ENCODE assay signal across 17 mouse cellular contexts in genomic region chr9:15721226-15721833, GRCm38 (mm10). TPM values are rescaled to one million over a fixed set of nuclear protein-coding genes. Genes with fewer than 3 reads are reported as not detected.
DNase-seq lines count a peak whose midpoint lies in the region; ATAC-seq lines count a peak whose summit lies in the region.
"Had no signal": no experiment of that assay in that cellular context is flagged by ENCODE, and none has a peak within 500 bp of the region (broad histone marks: within the 10 kb centered on the region; RNA-seq: fewer than 3 reads in every experiment).

No protein-coding gene starts in this region.

- no peaks in the 10 kb centered on the region for H3K27me3 ChIP-seq in limb, embryonic 11.5 days (ENCODE audit: control insufficient read depth, insufficient read depth, low read length)
- H3K27me3 ChIP-seq in limb, embryonic 10.5 days (ENCODE audit: low read depth, poor library complexity, severe bottlenecking), result no peaks in the 10 kb centered on the region
- no peaks in the 10 kb centered on the region for H3K27me3 ChIP-seq in forebrain, embryonic 14.5 days (replicated peaks; ENCODE audit: control insufficient read depth, insufficient read depth, low read length)
- no peaks in the 10 kb centered on the region for H3K27me3 ChIP-seq in midbrain, embryonic 13.5 days
- H3K27me3 ChIP-seq in kidney, embryonic 16.5 days (ENCODE audit: insufficient read depth, low read length), result no peaks in the 10 kb centered on the region
- H3K27me3 ChIP-seq: heart, embryonic 12.5 days; liver, embryonic 13.5 days; stomach, embryonic 15.5 days had no signal

- DNase-seq in limb, embryonic 11.5 days (ENCODE audit: low spot score), result peak; percentile 9
- DNase-seq in limb, embryonic 10.5 days (ENCODE audit: low spot score), result no peak
- peak; percentile 26 for DNase-seq in adipocyte (ENCODE audit: low spot score)
- peak; percentile 79 for DNase-seq in forebrain, embryonic 14.5 days (ENCODE audit: low spot score)
- DNase-seq in cerebellum, adult 11 months, result no peak
- DNase-seq: cerebellum, adult 18-20 months; gastrocnemius, postnatal 10 days; kidney, adult 9 months; liver, embryonic 13.5 days had no signal

- H3K9ac ChIP-seq in limb, embryonic 11.5 days (ENCODE audit: low read length), result no peak overlapping the region
- H3K9ac ChIP-seq in forebrain, embryonic 14.5 days (ENCODE audit: low read length), result no peak overlapping the region
- no peak overlapping the region for H3K9ac ChIP-seq in midbrain, embryonic 13.5 days (replicated peaks)
- no peak overlapping the region for H3K9ac ChIP-seq in kidney, embryonic 16.5 days (replicated peaks; ENCODE audit: low read length)
- H3K9ac ChIP-seq: heart, embryonic 12.5 days; liver, embryonic 13.5 days; stomach, embryonic 15.5 days had no signal

- no peaks in the 10 kb centered on the region for H3K4me1 ChIP-seq in limb, embryonic 11.5 days (ENCODE audit: control insufficient read depth, insufficient read depth, low read length)
- H3K4me1 ChIP-seq in limb, embryonic 10.5 days, result no peaks in the 10 kb centered on the region
- H3K4me1 ChIP-seq in forebrain, embryonic 14.5 days (ENCODE audit: control insufficient read depth, insufficient read depth, low read length), result peaks cover 12% of the 10 kb centered on the region
- H3K4me1 ChIP-seq in midbrain, embryonic 13.5 days (replicated peaks), result peaks cover 16% of the 10 kb centered on the region
- H3K4me1 ChIP-seq in kidney, embryonic 16.5 days (ENCODE audit: insufficient read depth, low read length), result peaks cover 12% of the 10 kb centered on the region; the same call in 1 of the 2 replicates
- H3K4me1 ChIP-seq: heart, embryonic 12.5 days; liver, embryonic 13.5 days; stomach, embryonic 15.5 days had no signal

- H3K4me3 ChIP-seq in limb, embryonic 11.5 days (ENCODE audit: low read depth, low read length), result no peak overlapping the region
- no peak overlapping the region for H3K4me3 ChIP-seq in limb, embryonic 10.5 days
- H3K4me3 ChIP-seq in forebrain, embryonic 14.5 days (ENCODE audit: low read depth, low read length), result no peak overlapping the region
- no peak overlapping the region for H3K4me3 ChIP-seq in midbrain, embryonic 13.5 days (replicated peaks)
- H3K4me3 ChIP-seq in kidney, embryonic 16.5 days (ENCODE audit: low read length), result no peak overlapping the region
- H3K4me3 ChIP-seq: heart, embryonic 12.5 days; liver, embryonic 13.5 days; myocyte; stomach, embryonic 15.5 days had no signal

- no peak overlapping the region for H3K4me2 ChIP-seq in limb, embryonic 11.5 days (ENCODE audit: low read depth, severe bottlenecking)
- H3K4me2 ChIP-seq in forebrain, embryonic 14.5 days (ENCODE audit: low read length), result peak overlapping the region; percentile 4; the same call in 1 of the 2 replicates
- no peak overlapping the region for H3K4me2 ChIP-seq in midbrain, embryonic 13.5 days (replicated peaks)
- no peak overlapping the region for H3K4me2 ChIP-seq in kidney, embryonic 16.5 days (replicated peaks; ENCODE audit: low read depth, low read length)
- H3K4me2 ChIP-seq: heart, embryonic 12.5 days; liver, embryonic 13.5 days; stomach, embryonic 15.5 days had no signal

- ATAC-seq in limb, embryonic 11.5 days (ENCODE audit: insufficient number of reproducible peaks, low FRiP score, low TSS enrichment, low read depth), result no peak
- ATAC-seq in forebrain, embryonic 14.5 days, result peak; percentile 94
- peak; percentile 88 for ATAC-seq in midbrain, embryonic 13.5 days
- no peak; the same call in 1 of the 2 replicates for ATAC-seq in kidney, embryonic 16.5 days (ENCODE audit: low FRiP score, low TSS enrichment)
- no peak for ATAC-seq in erythroblast, adult 5-6 weeks (replicated peaks; ENCODE audit: low FRiP score, poor library complexity, severe bottlenecking)

- H3K36me3 ChIP-seq in limb, embryonic 11.5 days (ENCODE audit: control insufficient read depth, insufficient read depth, low read length), result no peaks in the 10 kb centered on the region; the same call in 1 of the 2 replicates
- H3K36me3 ChIP-seq in limb, embryonic 10.5 days, result peaks cover 52% of the 10 kb centered on the region
- H3K36me3 ChIP-seq in forebrain, embryonic 14.5 days (ENCODE audit: control insufficient read depth, insufficient read depth, low read length), result peaks cover 41% of the 10 kb centered on the region
- H3K36me3 ChIP-seq in midbrain, embryonic 13.5 days, result peaks cover 46% of the 10 kb centered on the region
- H3K36me3 ChIP-seq in kidney, embryonic 16.5 days (ENCODE audit: insufficient read depth, low read length), result peaks cover 9% of the 10 kb centered on the region; the same call in 1 of the 2 replicates
- H3K36me3 ChIP-seq: G1E; liver, embryonic 13.5 days had no signal

- WGBS in limb, embryonic 11.5 days, result 85% methylated on average over 6 of the region's 6 CpGs
- WGBS in limb, embryonic 10.5 days, result 87% methylated on average over 6 of the region's 6 CpGs
- 11% methylated on average over 6 of the region's 6 CpGs for WGBS in forebrain, embryonic 14.5 days
- 49% methylated on average over 6 of the region's 6 CpGs for WGBS in midbrain, embryonic 13.5 days
- 66% methylated on average over 6 of the region's 6 CpGs for WGBS in kidney, embryonic 16.5 days

- H3K9me3 ChIP-seq in limb, embryonic 11.5 days (ENCODE audit: control insufficient read depth, low read length), result no peaks in the 10 kb centered on the region
- no peaks in the 10 kb centered on the region for H3K9me3 ChIP-seq in limb, embryonic 10.5 days (replicated peaks)
- H3K9me3 ChIP-seq in forebrain, embryonic 14.5 days (replicated peaks; ENCODE audit: control insufficient read depth, low read length), result no peaks in the 10 kb centered on the region
- no peaks in the 10 kb centered on the region for H3K9me3 ChIP-seq in midbrain, embryonic 13.5 days
- H3K9me3 ChIP-seq in kidney, embryonic 16.5 days (ENCODE audit: low read length), result no peaks in the 10 kb centered on the region
- H3K9me3 ChIP-seq: G1E; heart, embryonic 12.5 days; liver, embryonic 13.5 days; stomach, embryonic 15.5 days had no signal

- H3K27ac ChIP-seq in limb, embryonic 11.5 days (replicated peaks; ENCODE audit: low read depth, low read length), result no peak overlapping the region
- H3K27ac ChIP-seq in limb, embryonic 10.5 days, result no peak overlapping the region
- H3K27ac ChIP-seq in forebrain, embryonic 14.5 days (ENCODE audit: low read depth, low read length), result peak overlapping the region; percentile 61; the same call in 1 of the 2 replicates
- 0 out of 2 replicates have a peak overlapping the region, but pooled peaks have one; percentile 5 for H3K27ac ChIP-seq in midbrain, embryonic 13.5 days
- no peak overlapping the region for H3K27ac ChIP-seq in kidney, embryonic 16.5 days (ENCODE audit: low read length)
- H3K27ac ChIP-seq: liver, embryonic 13.5 days; macrophage; stomach, embryonic 15.5 days had no signal

RNA-seq across cellular contexts. Expression of gene Slc36a4, which starts 11.8 kb away (rescaled TPM):
- polyA plus RNA-seq in limb, embryonic 11.5 days (2014; fragmentation: Nextera tagmentation; extraction: Ambion mirVana), result 22.3 and 23.2 TPM in 2 replicates
- polyA plus RNA-seq in limb, embryonic 10.5 days (2016; fragmentation: Nextera tagmentation; extraction: Ambion mirVana), result 12.1 and 17.8 TPM in 2 replicates
- 34.7 and 42.0 TPM in 2 replicates for polyA plus RNA-seq in forebrain, embryonic 14.5 days (2014; fragmentation: Nextera tagmentation; extraction: Ambion mirVana)
- 21.1 and 23.2 TPM in 2 replicates for polyA plus RNA-seq in midbrain, embryonic 13.5 days (2015; fragmentation: Nextera tagmentation; extraction: Ambion mirVana)
- 15.8 and 16.3 TPM in 2 replicates for polyA plus RNA-seq in kidney, embryonic 16.5 days (2015; fragmentation: Nextera tagmentation; extraction: Ambion mirVana)
- total RNA-seq in erythroblast, adult 5-6 weeks (2015; ENCODE audit: low replicate concordance), result 6.9 and 8.2 TPM in 2 replicates
- 2.1 and 3.1 TPM in 2 replicates for total RNA-seq in erythroblast, adult 5-6 weeks (2017; ENCODE audit: low replicate concordance)
- polyA plus RNA-seq: G1E had no signal

Comparison
In these comparisons a context has a peak if more than half of its experiments do, and no peak if none do; other contexts are left out.
1. DNase-seq: peak in limb, embryonic 11.5 days (single experiment), adipocyte (single experiment) and forebrain, embryonic 14.5 days (single experiment); none in limb, embryonic 10.5 days (single experiment) and cerebellum, adult 11 months (single experiment).
2. ATAC-seq: peak in forebrain, embryonic 14.5 days (single experiment) and midbrain, embryonic 13.5 days (single experiment); none in limb, embryonic 11.5 days (single experiment), kidney, embryonic 16.5 days (single experiment) and erythroblast, adult 5-6 weeks (single experiment).
3. H3K27ac ChIP-seq: peak in forebrain, embryonic 14.5 days (single experiment) and midbrain, embryonic 13.5 days (single experiment); none in limb, embryonic 11.5 days (single experiment), limb, embryonic 10.5 days (single experiment) and kidney, embryonic 16.5 days (single experiment).